Mouse (Mus musculus) layer of hippocampus, adult 18-20 months (tissue): Measurements from ENCODE around the gene Cpsf3. TPM values are rescaled to one million over a fixed set of nuclear protein-coding genes. Genes with fewer than 3 reads are reported as not detected.

Experiments
- DNase-seq, 2 experiments: peaks; one replicate each; pipeline ENCODE4 v3.0.0; 2022; ENCODE audit warnings: low spot score in 2 of 2
- total RNA-seq, 2 experiments: library from RNA; stranded (reverse); gene quantifications; 2 replicates each; pipeline ENCODE4 v1.2.3; 2021

Gene Cpsf3
- total RNA-seq, 2 experiments from 2014 or later = 46.9 to 47.1 TPM

- no peak for DNase-seq
These were observed 46.5 kb downstream of the Cpsf3 start for GRCm38 (mm10) chr12:21331711-21332110.

- DNase-seq = no peak
These were observed 47.8 kb downstream of the Cpsf3 start for GRCm38 (mm10) chr12:21333021-21333420.

DNA sequence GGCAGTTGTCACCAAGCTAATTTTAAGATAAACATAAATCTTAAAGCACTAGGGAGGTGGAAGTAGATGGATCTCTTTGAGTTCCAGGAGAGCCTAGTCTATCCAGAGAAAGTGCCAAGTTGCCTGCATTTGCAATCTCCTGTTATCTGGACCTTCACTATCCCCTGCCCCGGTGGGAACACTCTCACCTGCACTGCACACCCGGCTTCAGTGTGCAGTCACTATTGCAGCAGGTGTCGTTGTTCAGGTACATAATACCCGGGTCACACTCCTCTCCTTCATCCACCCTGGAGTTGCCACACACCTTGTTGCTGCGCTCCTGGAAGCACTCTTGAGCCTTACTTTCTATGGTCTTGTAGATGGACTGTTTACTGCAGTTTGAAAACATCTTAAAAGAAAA is 48.6 kb downstream of the Cpsf3 start:
- no peak for DNase-seq

DNA sequence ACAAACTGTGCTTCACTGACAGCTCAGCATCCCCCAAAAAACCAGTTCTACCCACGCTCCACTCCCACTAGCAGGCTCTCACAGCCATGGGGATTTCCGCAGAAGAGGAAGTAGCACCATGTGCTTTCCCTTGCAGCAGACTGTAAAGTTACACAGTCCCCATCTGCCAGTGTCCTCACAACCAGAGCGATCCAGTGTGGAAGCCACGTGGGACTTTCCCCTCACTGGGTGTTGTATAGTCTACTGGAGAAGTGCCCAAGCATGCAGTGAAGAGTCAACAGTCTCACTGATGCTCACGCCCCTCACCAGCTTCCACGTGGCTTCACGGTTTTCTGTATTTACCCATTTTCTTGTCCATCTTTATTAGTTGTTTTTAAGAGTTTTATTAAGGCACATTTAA is 50.7 kb downstream of the Cpsf3 start:
- peak; percentile 73 to 91 for DNase-seq

GRCm38 (mm10) chr12:21337171-21337570 is 52.0 kb downstream of the Cpsf3 start:
- no peak for DNase-seq

DNA sequence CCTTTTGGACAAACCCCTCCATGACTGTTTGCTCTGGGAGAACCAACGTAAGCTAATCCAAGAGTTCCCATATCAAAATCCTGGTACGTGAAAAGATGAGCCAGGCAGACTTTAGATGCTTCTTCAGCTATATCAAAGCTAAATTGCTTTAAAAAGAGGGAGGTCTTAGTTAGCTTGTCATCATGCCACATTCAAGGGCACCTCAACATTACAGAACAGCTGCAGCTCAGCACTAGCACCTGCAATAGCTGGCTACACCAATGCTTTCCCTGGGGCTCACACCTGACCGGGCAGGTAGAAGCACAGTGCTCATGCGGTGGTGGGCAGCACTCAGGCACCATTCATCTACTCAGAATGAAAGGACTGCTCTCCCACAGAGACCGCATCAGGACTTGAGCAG is 55.5 kb downstream of the Cpsf3 start:
- DNase-seq = no peak

- no peak for DNase-seq
These were observed 61.8 kb downstream of the Cpsf3 start for GRCm38 (mm10) chr12:21346972-21347371.

- no peak for DNase-seq
These were observed 65.1 kb downstream of the Cpsf3 start for GRCm38 (mm10) chr12:21350113-21350876.

- DNase-seq = no peak
These were observed 68.5 kb downstream of the Cpsf3 start for GRCm38 (mm10) chr12:21353681-21354080.

DNA sequence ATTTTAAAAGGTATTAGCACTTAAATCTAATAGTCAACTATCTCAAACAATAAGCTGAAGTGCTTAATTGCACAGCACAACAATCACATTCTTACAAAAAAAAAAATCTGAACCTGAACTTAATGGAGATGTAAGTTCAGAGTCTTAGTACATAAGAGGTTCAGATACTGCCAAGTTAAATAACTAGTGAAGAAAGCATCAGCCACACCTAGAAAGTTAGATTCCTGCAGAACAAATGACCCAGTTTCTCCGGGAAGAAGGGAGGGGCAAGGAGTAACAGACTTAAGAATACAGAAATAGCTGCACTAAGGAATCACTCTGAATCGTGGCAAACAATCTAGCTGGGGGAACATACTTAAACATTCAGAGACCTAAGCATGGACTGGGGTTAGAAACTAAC is 77.5 kb downstream of the Cpsf3 start:
- no peak for DNase-seq

GRCm38 (mm10) chr12:21363195-21363594 is 78.0 kb downstream of the Cpsf3 start:
- no peak for DNase-seq

Other genes with a start within 250 kb of the Cpsf3 start
- 10 to 100 TPM; 40.7 to 43.4 TPM for gene Itgb1bp1, start 893 bp downstream of the Cpsf3 start, total RNA-seq
- 10 to 100 TPM; 15.5 to 16.7 TPM for gene Iah1, start 31.0 kb downstream of the Cpsf3 start, total RNA-seq
- gene Adam17, start 88.2 kb downstream of the Cpsf3 start, total RNA-seq = 10 to 100 TPM; 13.6 to 14.3 TPM
- gene Ywhaq, start 132.2 kb downstream of the Cpsf3 start, total RNA-seq = 100 to 1,000 TPM; 452 to 454 TPM